Mouse (Mus musculus) lung, embryonic 14.5 days (tissue): Measurements from ENCODE around the gene Fam149b. TPM values are rescaled to one million over a fixed set of nuclear protein-coding genes. Genes with fewer than 3 reads are reported as not detected.
"Not testable (repeated sequence)": the region's sequence is repeated elsewhere in the genome, so short reads cannot be mapped to it uniquely, and the experiment has no call there.

ENCODE experiments used
- ATAC-seq: fragments of 200-750 bp; cut with Nextera tagmentation; 2 replicates; pipeline ENCODE4 v1.8.0; 2017; ENCODE audit warnings: mild to moderate bottlenecking, moderate TSS enrichment, moderate library complexity; ENCODE audit not compliant: insufficient read depth
- DNase-seq: peaks from one replicate; pipeline ENCODE4 v3.0.0-alpha.2; 2015
- H3K27ac ChIP-seq: fragments of 300-500 bp; sonication (generic); 2 replicates; pipeline ENCODE4 v1.5.1; 2014; ENCODE audit warnings: low read depth, mild to moderate bottlenecking, moderate library complexity
- H3K27me3 ChIP-seq: fragments of 300-500 bp; sonication (generic); 2 replicates; pipeline ENCODE4 v1.6.1; 2014; ENCODE audit warnings: low read length, control low read depth; ENCODE audit not compliant: insufficient read depth
- H3K36me3 ChIP-seq: fragments of 300-500 bp; sonication (generic); 2 replicates; pipeline ENCODE4 v1.6.1; 2014; ENCODE audit warnings: control low read depth; ENCODE audit not compliant: insufficient read depth
- H3K4me1 ChIP-seq: fragments of 300-500 bp; sonication (generic); 2 replicates; pipeline ENCODE4 v1.6.1; 2014; ENCODE audit warnings: antibody characterized with exemption, control low read depth; ENCODE audit not compliant: insufficient read depth
- H3K4me2 ChIP-seq: fragments of 300-500 bp; sonication (generic); 2 replicates; pipeline ENCODE4 v1.6.1; 2014; ENCODE audit warnings: mild to moderate bottlenecking
- H3K4me3 ChIP-seq: fragments of 300-500 bp; sonication (generic); 2 replicates; pipeline ENCODE4 v1.5.1; 2014; ENCODE audit warnings: low read depth, low read length
- H3K9ac ChIP-seq: fragments of 300-500 bp; sonication (generic); 2 replicates; pipeline ENCODE4 v1.6.1; 2014
- H3K9me3 ChIP-seq: fragments of 300-500 bp; sonication (generic); 2 replicates; pipeline ENCODE4 v1.6.1; 2016; ENCODE audit warnings: low read depth, low read length, control low read depth
- CTCF ChIP-seq: IDR thresholded peaks from 2 replicates; pipeline ENCODE4 v1.5.1; 2016; ENCODE audit warnings: antibody characterized with exemption, low read depth
- WGBS: fragments of 180-500 bp; shearing (Covaris S2); extraction: QIAGEN DNeasy Blood & Tissue Kit; methylation state at CpG from one replicate; pipeline ENCODE4 v1.1.7; 2014; 5-methylcytosine and 5-hydroxymethylcytosine counted together
- polyA plus RNA-seq: library from polyadenylated mRNA; unstranded; fragments of >200 nt; fragmentation: Nextera tagmentation; extraction: Ambion mirVana; gene quantifications from 2 replicates; pipeline ENCODE4 v1.2.1, GENCODE M21; 2014

The Fam149b gene
- 42.8 and 44.4 TPM in 2 replicates for polyA plus RNA-seq

DNA sequence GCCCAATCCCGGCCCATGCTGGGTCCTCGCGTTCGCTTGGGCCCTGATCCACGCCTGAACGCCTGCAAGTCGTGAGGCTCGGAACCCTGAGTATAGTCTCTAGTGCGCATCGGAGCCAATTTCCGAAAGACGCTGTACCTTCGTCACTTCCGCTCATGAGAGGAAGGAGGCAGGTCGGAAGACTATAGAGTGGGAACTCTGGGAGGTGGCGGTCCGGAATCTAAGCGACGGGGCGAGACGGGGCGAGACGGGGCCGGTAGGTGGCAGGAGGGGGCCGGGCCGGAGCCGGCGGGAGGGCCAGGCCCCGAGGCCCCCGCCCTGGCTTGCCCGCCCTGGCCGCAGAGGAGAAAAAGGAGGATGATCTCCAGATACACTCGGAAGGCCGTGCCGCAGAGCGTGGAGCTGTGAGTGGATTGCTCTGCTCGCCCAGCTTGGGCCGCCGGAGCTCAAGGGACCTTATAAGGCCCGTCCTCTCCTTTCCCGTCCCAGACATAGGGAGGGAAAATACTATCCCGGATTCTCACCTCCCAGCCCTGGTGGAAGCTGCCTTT lies at the start of gene Fam149b, which contains the start of gene Ecd:
Fam149b (plus strand) TSS at position 172 of the 551 bp plus-strand sequence.
Ecd (minus strand) TSS at position 131 of the 551 bp plus-strand sequence.
- H3K27me3 ChIP-seq: no peaks in the 10 kb centered on the region
- H3K36me3 ChIP-seq: peaks cover 29% of the 10 kb centered on the region; the same call in 1 of the 2 replicates
- under 1% methylated on average over 42 of the region's 42 CpGs for WGBS
- no peaks in the 10 kb centered on the region for H3K9me3 ChIP-seq
- peaks cover 5% of the 10 kb centered on the region; the same call in 1 of the 2 replicates for H3K4me1 ChIP-seq
- peak; percentile 99 for DNase-seq
- peak within 1 kb of the TSS; percentile 96 for H3K9ac ChIP-seq
- ATAC-seq: peak; percentile 99
- peak within 1 kb of the TSS; percentile 75 for H3K4me3 ChIP-seq
- TF ChIP-seq CTCF: peak; percentile 56
- peak within 1 kb of the TSS; percentile 70 for H3K4me2 ChIP-seq
- H3K27ac ChIP-seq: peak within 1 kb of the TSS; percentile 92

- H3K4me2 ChIP-seq, H3K27ac ChIP-seq, H3K9me3 ChIP-seq, H3K4me3 ChIP-seq, H3K4me1 ChIP-seq, H3K9ac ChIP-seq, H3K27me3 ChIP-seq, ATAC-seq, DNase-seq: not testable (repeated sequence)
- WGBS: 65% methylated on average over 2 of the region's 2 CpGs
- peaks cover 16% of the 10 kb centered on the region; the same call in 1 of the 2 replicates for H3K36me3 ChIP-seq
- TF ChIP-seq CTCF: peak; percentile 23; the same call in 1 of the 2 replicates
Measured at GRCm38 (mm10) chr14:20305085-20305484, 42.9 kb upstream of the Fam149b start.

- DNase-seq (no peak), ATAC-seq (no peak)
- Histone ChIP-seq H3K27me3 (no peaks in the 10 kb centered on the region), H3K4me2 (no peak overlapping the region), H3K4me3 (no peak overlapping the region), H3K36me3 (peaks cover 34% of the 10 kb centered on the region), H3K4me1 (no peaks in the 10 kb centered on the region), H3K9me3 (no peaks in the 10 kb centered on the region), H3K9ac (no peak overlapping the region), H3K27ac (no peak overlapping the region)
- no peak for TF ChIP-seq CTCF
- 47% methylated on average over 1 of the region's 1 CpGs for WGBS
Measured at GRCm38 (mm10) chr14:20315137-20315536, 32.8 kb upstream of the Fam149b start.

- H3K27ac ChIP-seq: no peak overlapping the region
Measured at GRCm38 (mm10) chr14:20319420-20319819, 28.5 kb upstream of the Fam149b start.

GRCm38 (mm10) chr14:20324196-20324595 lies 23.8 kb upstream of the Fam149b start:
- Histone ChIP-seq H3K27me3 (no peaks in the 10 kb centered on the region), H3K36me3 (peaks cover 70% of the 10 kb centered on the region), H3K4me1 (no peaks in the 10 kb centered on the region), H3K9ac (no peak overlapping the region), H3K27ac (no peak overlapping the region), H3K9me3 (no peaks in the 10 kb centered on the region), H3K4me2 (no peak overlapping the region), H3K4me3 (no peak overlapping the region)
- ATAC-seq (no peak), DNase-seq (no peak)
- WGBS: 96% methylated on average over 9 of the region's 9 CpGs
- TF ChIP-seq CTCF: no peak

More at GRCm38 (mm10) chr14:20319420-20319819, 28.5 kb upstream of the Fam149b start:
- Histone ChIP-seq H3K9me3 (no peaks in the 10 kb centered on the region), H3K9ac (no peak overlapping the region), H3K4me1 (no peaks in the 10 kb centered on the region), H3K4me3 (no peak overlapping the region), H3K36me3 (peaks cover 59% of the 10 kb centered on the region), H3K4me2 (no peak overlapping the region), H3K27me3 (no peaks in the 10 kb centered on the region)
- DNase-seq: peak; percentile 69
- WGBS: 75% methylated on average over 3 of the region's 3 CpGs
- ATAC-seq: no peak
- TF ChIP-seq CTCF: peak; percentile 64

DNA sequence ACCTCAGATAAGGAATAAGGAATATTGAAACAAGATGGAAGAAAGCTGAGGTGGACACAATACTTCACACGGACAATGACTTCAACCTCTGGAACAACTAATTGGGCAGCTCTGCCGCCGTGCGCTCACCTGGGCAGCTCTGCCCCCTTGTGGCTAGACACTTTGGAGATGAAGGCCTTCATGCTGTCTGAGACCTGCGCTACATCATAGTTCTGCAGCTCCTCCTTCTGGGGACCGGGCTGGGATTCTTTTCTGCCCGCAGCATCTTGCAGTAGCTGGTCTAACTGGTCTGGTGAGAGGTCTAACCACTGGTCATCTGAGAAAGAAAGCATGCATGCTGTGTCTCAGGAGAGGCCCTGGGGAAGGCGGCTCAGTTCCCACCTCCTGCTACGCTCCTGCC lies 19.5 kb upstream of the Fam149b start:
- no peak overlapping the region for H3K4me3 ChIP-seq
- H3K9ac ChIP-seq: no peak overlapping the region
- H3K4me1 ChIP-seq: no peaks in the 10 kb centered on the region
- peak; percentile 57 for TF ChIP-seq CTCF
- H3K36me3 ChIP-seq: peaks cover 70% of the 10 kb centered on the region
- no peak overlapping the region for H3K4me2 ChIP-seq
- H3K27ac ChIP-seq: no peak overlapping the region
- no peaks in the 10 kb centered on the region for H3K27me3 ChIP-seq
- H3K9me3 ChIP-seq: no peaks in the 10 kb centered on the region
- ATAC-seq: no peak
- 62% methylated on average over 9 of the region's 9 CpGs for WGBS
- DNase-seq: peak; percentile 50

- H3K9me3 ChIP-seq: no peaks in the 10 kb centered on the region
- no peak overlapping the region for H3K4me3 ChIP-seq
- no peak overlapping the region for H3K27ac ChIP-seq
- no peak for DNase-seq
- 84% methylated on average over 4 of the region's 4 CpGs for WGBS
- H3K9ac ChIP-seq: no peak overlapping the region
- no peak for TF ChIP-seq CTCF
- H3K4me2 ChIP-seq: no peak overlapping the region
- H3K36me3 ChIP-seq: peaks cover 84% of the 10 kb centered on the region
- ATAC-seq: no peak
- no peaks in the 10 kb centered on the region for H3K4me1 ChIP-seq
- no peaks in the 10 kb centered on the region for H3K27me3 ChIP-seq
Measured at GRCm38 (mm10) chr14:20331316-20331715, 16.6 kb upstream of the Fam149b start.
